Mouse (Mus musculus) heart, adult 2 months (tissue): ENCODE data around the gene Slc25a39. TPM values are rescaled to one million over a fixed set of nuclear protein-coding genes. Genes with fewer than 3 reads are reported as not detected.
"Not testable (repeated sequence)": the region's sequence is repeated elsewhere in the genome, so short reads cannot be mapped to it uniquely, and the experiment has no call there.

Source experiments
- DNase-seq, 2 experiments: peaks; one replicate each; pipeline ENCODE4 v3.0.0; 2021
- H3K27ac ChIP-seq: fragments of 200-600 bp; 2 replicates; pipeline ENCODE4 v1.8.1; 2022
- H3K27me3 ChIP-seq: fragments of 200-500 bp; 2 replicates; pipeline ENCODE4 v1.6.1; 2012; ENCODE audit warnings: mild to moderate bottlenecking, low read length, inconsistent platforms, mixed read lengths; ENCODE audit not compliant: control insufficient read depth, insufficient read depth
- H3K36me3 ChIP-seq: fragments of 200-500 bp; 2 replicates; pipeline ENCODE4 v1.6.1; 2012; ENCODE audit warnings: low read length, inconsistent platforms; ENCODE audit not compliant: control insufficient read depth, insufficient read depth
- H3K4me1 ChIP-seq: fragments of 200-500 bp; 2 replicates; pipeline ENCODE4 v1.6.1; 2011; ENCODE audit warnings: low read length; ENCODE audit not compliant: control insufficient read depth, insufficient read depth
- H3K4me3 ChIP-seq: fragments of 200-600 bp; 2 replicates; pipeline ENCODE4 v1.8.1; 2022
- H3K79me2 ChIP-seq: fragments of 200-500 bp; replicated peaks from 2 replicates; pipeline ENCODE4 v1.6.1; 2012; ENCODE audit warnings: mild to moderate bottlenecking, inconsistent platforms, low read length, moderate library complexity, mixed read lengths; ENCODE audit not compliant: control insufficient read depth, insufficient read depth
- H3K9ac ChIP-seq: fragments of 200-500 bp; 2 replicates; pipeline ENCODE4 v1.6.1; 2012; ENCODE audit warnings: low read depth, mild to moderate bottlenecking, control low read depth, inconsistent platforms, low read length, mixed read lengths
- CTCF ChIP-seq: fragments of 200-600 bp; IDR thresholded peaks from 2 replicates; pipeline ENCODE4 v1.8.1; 2022; ENCODE audit warnings: antibody characterized with exemption, mild to moderate bottlenecking, moderate library complexity
- EP300 ChIP-seq: fragments of 200-500 bp; IDR thresholded peaks from 2 replicates; pipeline ENCODE4 v1.6.1; 2011; ENCODE audit warnings: low read depth, low read length, control low read depth; ENCODE audit not compliant: insufficient read depth
- POLR2A ChIP-seq: fragments of 200-500 bp; IDR thresholded peaks from 2 replicates; pipeline ENCODE4 v1.6.1; 2011; ENCODE audit warnings: mild to moderate bottlenecking, low read depth, low read length, control low read depth; ENCODE audit not compliant: insufficient read depth
- WGBS: fragments of 180-500 bp; shearing (Covaris S2); methylation state at CpG from one replicate; pipeline ENCODE4 v1.1.7; 2018; 5-methylcytosine and 5-hydroxymethylcytosine counted together
- intact Hi-C: fragments of 180-260 bp; cut with DNase I; formaldehyde crosslinking; loops from one replicate; pipeline ENCODE4 v1.15.1; 2025
- polyA plus RNA-seq: library from polyadenylated mRNA; depleted of rRNA; stranded (reverse); fragments of >200 nt; gene quantifications from 2 replicates; pipeline ENCODE4 v1.2.3, GENCODE M21; 2012
- total RNA-seq, 2 experiments: library from RNA; stranded (reverse); gene quantifications; 2 replicates each; pipeline ENCODE4 v1.2.3; 2021

The Slc25a39 gene
- total and polyA plus RNA-seq, 3 experiments, result 196 to 331 (median 213) TPM

DNA sequence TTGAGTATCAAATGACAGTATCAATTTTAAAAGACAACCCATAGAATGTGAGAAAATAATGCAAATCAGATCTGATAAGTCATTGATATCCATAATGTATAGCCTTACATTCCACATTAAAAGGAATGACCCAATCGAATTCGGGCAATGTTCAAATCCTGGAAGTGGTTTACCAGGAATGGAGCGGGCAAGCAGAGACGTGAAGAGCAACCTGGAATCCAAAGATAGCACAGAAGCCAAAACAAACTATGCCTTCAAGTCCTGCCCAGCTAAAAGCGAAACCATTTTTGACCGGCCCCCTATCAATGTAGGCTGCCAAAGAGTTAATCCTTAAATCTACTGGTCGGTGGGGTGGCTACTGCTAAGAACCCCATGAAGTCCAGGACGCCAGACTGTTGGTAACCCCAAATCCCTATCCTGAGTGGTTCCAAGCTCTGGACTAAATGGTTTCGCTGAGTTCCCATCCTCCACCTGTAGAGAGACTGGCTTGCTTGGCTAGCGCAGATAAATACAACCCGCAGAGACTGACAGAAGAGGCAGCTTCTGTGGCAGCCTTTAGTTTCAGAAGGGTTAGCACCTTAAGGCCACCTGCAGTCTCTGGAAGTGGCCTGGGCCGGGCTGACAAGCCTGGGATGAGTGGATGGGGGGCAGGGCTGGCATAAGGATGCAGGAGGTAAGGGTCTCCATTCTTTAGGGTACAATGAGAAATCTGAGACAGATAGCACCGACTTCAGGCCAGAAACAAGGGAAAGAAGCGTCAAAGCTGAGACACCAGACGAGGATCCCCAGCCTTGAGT is 15.1 kb downstream of the Slc25a39 start:
- Histone ChIP-seq H3K9ac (no peak overlapping the region), H3K27me3 (peaks cover 2% of the 10 kb centered on the region; the same call in 1 of the 2 replicates), H3K36me3 (no peaks in the 10 kb centered on the region), H3K4me3 (no peak overlapping the region), H3K27ac (no peak overlapping the region), H3K4me1 (peaks cover 3% of the 10 kb centered on the region; the same call in 1 of the 2 replicates), H3K79me2 (no peaks in the 10 kb centered on the region)
- no peak for DNase-seq
- intact Hi-C loops, result no loop called here
- TF ChIP-seq CTCF, result no peak
- TF ChIP-seq POLR2A, result no peak
- TF ChIP-seq EP300, result no peak
- 15% methylated on average over 15 of the region's 15 CpGs for WGBS

DNA sequence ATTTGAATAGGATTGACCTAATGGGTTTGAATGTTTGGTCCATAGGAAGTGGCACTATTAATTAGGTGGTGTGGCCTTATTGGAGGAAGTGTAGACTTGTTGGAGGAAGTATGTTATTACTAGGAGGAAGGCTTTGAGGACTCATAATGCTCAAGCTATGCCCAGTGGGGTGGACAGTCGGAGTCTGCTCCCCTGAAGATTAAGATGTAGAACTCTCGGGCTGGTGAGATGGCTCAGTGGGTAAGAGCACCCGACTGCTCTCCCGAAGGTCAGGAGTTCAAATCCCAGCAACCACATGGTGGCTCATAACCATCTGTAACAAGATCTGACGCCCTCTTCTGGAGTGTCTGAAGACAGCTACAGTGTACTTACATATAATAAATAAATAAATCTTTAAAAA is 18.3 kb downstream of the Slc25a39 start:
- intact Hi-C loops, H3K27me3 ChIP-seq, H3K4me3 ChIP-seq, H3K27ac ChIP-seq, DNase-seq, H3K36me3 ChIP-seq, H3K4me1 ChIP-seq, H3K79me2 ChIP-seq, H3K9ac ChIP-seq: not testable (repeated sequence)
- WGBS, result 85% methylated on average over 4 of the region's 5 CpGs

DNA sequence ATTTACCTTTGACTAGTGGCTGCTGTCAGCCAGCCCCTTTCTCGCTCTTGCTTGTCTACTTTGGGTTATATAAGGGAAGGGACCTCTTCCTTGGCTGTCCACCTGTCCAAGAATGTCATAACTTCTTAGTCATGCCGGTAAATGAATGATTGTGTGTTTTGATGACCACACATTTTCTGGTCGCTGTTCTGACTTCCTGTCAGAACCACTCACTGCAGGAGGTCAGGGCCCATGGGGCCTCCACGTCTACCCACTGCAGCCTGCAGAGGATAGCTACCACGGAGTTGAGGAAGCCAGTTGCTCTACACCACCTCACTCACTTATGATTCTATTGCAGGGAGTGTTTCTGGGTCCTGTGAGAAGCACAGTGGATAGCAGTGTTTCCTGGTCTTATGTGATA is 21.6 kb downstream of the Slc25a39 start:
- H3K9ac ChIP-seq, result no peak overlapping the region
- H3K4me1 ChIP-seq, result no peaks in the 10 kb centered on the region
- H3K4me3 ChIP-seq, result no peak overlapping the region
- no peak overlapping the region for H3K27ac ChIP-seq
- H3K79me2 ChIP-seq, result no peaks in the 10 kb centered on the region
- WGBS, result 43% methylated on average over 5 of the region's 5 CpGs
- no peaks in the 10 kb centered on the region for H3K27me3 ChIP-seq
- TF ChIP-seq CTCF, result no peak
- TF ChIP-seq EP300, result no peak
- DNase-seq, result no peak
- intact Hi-C loops, result no loop called here
- H3K36me3 ChIP-seq, result no peaks in the 10 kb centered on the region

DNA sequence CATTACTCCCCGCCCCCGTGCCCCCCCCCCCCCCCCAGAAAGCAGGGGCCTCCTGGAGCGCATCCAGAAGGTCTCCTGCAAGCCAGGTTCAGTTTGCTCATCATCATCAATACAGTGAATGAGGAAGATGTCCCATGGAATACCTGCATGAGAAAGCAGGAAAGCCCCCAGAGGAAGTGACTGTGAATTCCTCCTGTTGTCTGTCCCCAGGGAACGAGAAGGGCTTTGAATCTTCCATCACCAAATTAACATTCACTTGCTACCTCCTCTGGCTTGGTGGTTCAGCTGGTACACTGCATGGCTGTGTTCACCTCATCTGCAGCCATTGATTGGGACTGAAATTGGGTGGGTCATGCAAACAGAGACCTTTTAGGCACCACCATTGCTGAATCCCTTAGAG is 22.7 kb downstream of the Slc25a39 start:
- H3K4me3 ChIP-seq, result no peak overlapping the region
- no peaks in the 10 kb centered on the region for H3K4me1 ChIP-seq
- DNase-seq, result no peak
- H3K27ac ChIP-seq, result no peak overlapping the region
- no peak for TF ChIP-seq POLR2A
- TF ChIP-seq CTCF, result no peak
- TF ChIP-seq EP300, result no peak
- no peaks in the 10 kb centered on the region for H3K27me3 ChIP-seq
- intact Hi-C loops, result no loop called here
- H3K9ac ChIP-seq, result no peak overlapping the region
- no peaks in the 10 kb centered on the region for H3K79me2 ChIP-seq
- no peaks in the 10 kb centered on the region for H3K36me3 ChIP-seq
- WGBS, result 41% methylated on average over 4 of the region's 4 CpGs

DNA sequence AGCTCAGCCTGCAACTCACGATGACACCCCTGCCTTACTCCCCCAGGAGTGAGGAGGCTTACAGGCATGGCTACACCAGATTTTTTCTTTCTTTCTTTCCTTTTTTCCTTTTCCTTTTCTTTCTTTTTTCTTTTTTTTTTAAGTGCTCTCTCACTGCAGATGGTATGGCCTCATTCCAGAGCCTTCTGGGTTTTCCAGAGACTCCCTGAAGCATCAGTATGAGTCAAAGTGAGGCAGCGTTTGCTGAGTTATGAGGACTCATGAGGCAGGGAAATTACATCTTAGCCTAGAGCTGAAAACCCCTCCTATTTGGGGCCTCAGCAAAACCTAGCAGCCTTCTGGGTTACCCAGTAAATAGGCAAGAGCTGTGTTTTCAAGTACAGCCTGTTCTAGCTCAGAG is 23.3 kb downstream of the Slc25a39 start:
- 56% methylated on average over 2 of the region's 2 CpGs for WGBS
- Histone ChIP-seq H3K9ac (no peak overlapping the region), H3K27me3 (no peaks in the 10 kb centered on the region), H3K27ac (no peak overlapping the region), H3K79me2 (no peaks in the 10 kb centered on the region), H3K36me3 (no peaks in the 10 kb centered on the region), H3K4me1 (no peaks in the 10 kb centered on the region), H3K4me3 (no peak overlapping the region)
- TF ChIP-seq POLR2A, result no peak
- TF ChIP-seq EP300, result no peak
- TF ChIP-seq CTCF, result no peak
- intact Hi-C loops, result no loop called here
- no peak for DNase-seq

DNA sequence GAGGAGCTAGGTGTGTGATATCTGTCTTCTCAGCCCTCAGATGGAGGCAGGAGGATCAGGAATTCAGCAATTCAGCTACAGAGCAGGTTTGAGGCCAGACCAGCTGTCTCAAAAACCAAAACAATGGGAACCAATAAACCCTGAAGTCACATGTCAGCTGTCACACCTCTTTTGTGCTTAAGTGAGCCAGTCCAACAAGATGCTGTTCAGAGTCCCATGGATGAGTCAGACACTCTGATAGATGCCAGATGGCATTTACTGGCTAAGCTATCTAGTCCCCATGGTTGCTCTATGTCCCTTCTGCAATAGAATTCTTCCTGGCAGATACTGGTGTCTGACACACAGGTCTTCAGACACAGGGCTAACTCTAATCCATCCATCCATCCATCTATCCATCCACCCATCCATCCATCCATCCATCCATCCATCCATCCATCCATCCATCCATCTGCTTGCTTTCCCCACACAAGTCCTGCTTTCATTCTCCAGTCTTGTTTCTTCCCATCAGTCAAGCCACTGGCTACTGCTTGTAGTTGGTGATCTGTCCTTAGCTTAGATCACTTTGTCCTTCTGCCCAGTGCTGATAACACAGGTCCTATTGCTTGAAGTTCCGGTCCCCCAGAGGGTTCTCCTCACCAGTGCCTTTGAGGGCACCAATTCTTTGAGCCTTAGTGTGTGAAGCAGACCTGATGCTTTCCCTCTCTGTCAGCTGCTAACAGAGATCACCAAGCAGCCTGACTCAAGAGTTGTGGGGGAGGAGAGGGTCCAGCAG is 24.2 kb downstream of the Slc25a39 start:
- no peak overlapping the region for H3K27ac ChIP-seq
- H3K27me3 ChIP-seq, result no peaks in the 10 kb centered on the region
- intact Hi-C loops, result no loop called here
- WGBS, result 56% methylated on average over 1 of the region's 1 CpGs
- no peaks in the 10 kb centered on the region for H3K79me2 ChIP-seq
- no peaks in the 10 kb centered on the region for H3K4me1 ChIP-seq
- no peaks in the 10 kb centered on the region for H3K36me3 ChIP-seq
- H3K9ac ChIP-seq, result no peak overlapping the region
- no peak for TF ChIP-seq EP300
- TF ChIP-seq CTCF, result no peak
- no peak for TF ChIP-seq POLR2A
- no peak for DNase-seq
- no peak overlapping the region for H3K4me3 ChIP-seq
